Mouse (Mus musculus) hindbrain, embryonic 14.5 days (tissue): ENCODE results near the gene Car9. TPM values are rescaled to one million over a fixed set of nuclear protein-coding genes. Genes with fewer than 3 reads are reported as not detected.
A peak's percentile ranks its signal among the peaks of the same experiment; 100 is the strongest.

Source experiments
- ATAC-seq: fragments of 200-750 bp; cut with Nextera tagmentation; 2 replicates; pipeline ENCODE4 v1.8.0; 2017; ENCODE audit warnings: moderate number of reproducible peaks, mild to moderate bottlenecking, moderate TSS enrichment, moderate library complexity; ENCODE audit not compliant: low FRiP score
- DNase-seq: peaks from one replicate; pipeline ENCODE4 v3.0.0-alpha.2; 2015; ENCODE audit warnings: low spot score
- H3K27ac ChIP-seq: fragments of 300-500 bp; sonication (generic); 2 replicates; pipeline ENCODE4 v1.5.1; 2014; ENCODE audit warnings: mild to moderate bottlenecking, moderate library complexity
- H3K27me3 ChIP-seq: fragments of 300-500 bp; sonication (generic); 2 replicates; pipeline ENCODE4 v1.6.1; 2014; ENCODE audit warnings: mild to moderate bottlenecking, low read length, mixed read lengths; ENCODE audit not compliant: control insufficient read depth, insufficient read depth
- H3K36me3 ChIP-seq: fragments of 300-500 bp; sonication (generic); replicated peaks from 2 replicates; pipeline ENCODE4 v1.6.1; 2014; ENCODE audit not compliant: control insufficient read depth, insufficient read depth
- H3K4me1 ChIP-seq: fragments of 300-500 bp; sonication (generic); replicated peaks from 2 replicates; pipeline ENCODE4 v1.6.1; 2014; ENCODE audit warnings: antibody characterized with exemption, low read length, mixed read lengths; ENCODE audit not compliant: control insufficient read depth, insufficient read depth
- H3K4me2 ChIP-seq: fragments of 300-500 bp; sonication (generic); replicated peaks from 2 replicates; pipeline ENCODE4 v1.6.1; 2014; ENCODE audit warnings: mild to moderate bottlenecking, moderate library complexity
- H3K4me3 ChIP-seq: fragments of 300-500 bp; sonication (generic); replicated peaks from 2 replicates; pipeline ENCODE4 v1.5.1; 2014; ENCODE audit warnings: mild to moderate bottlenecking, low read length
- H3K9ac ChIP-seq: fragments of 300-500 bp; sonication (generic); 2 replicates; pipeline ENCODE4 v1.6.1; 2014
- H3K9me3 ChIP-seq: fragments of 300-500 bp; sonication (generic); 2 replicates; pipeline ENCODE4 v1.6.1; 2016; ENCODE audit warnings: low read length; ENCODE audit not compliant: control insufficient read depth
- WGBS: fragments of 180-500 bp; shearing (Covaris S2); extraction: QIAGEN DNeasy Blood & Tissue Kit; methylation state at CpG from one replicate; pipeline ENCODE4 v1.1.7; 2014; 5-methylcytosine and 5-hydroxymethylcytosine counted together
- polyA plus RNA-seq: library from polyadenylated mRNA; unstranded; fragments of >200 nt; fragmentation: Nextera tagmentation; extraction: Ambion mirVana; gene quantifications from 2 replicates; pipeline ENCODE4 v1.2.1, GENCODE M21; 2014

The Car9 gene
- polyA plus RNA-seq, 1 experiment from 2014 or later: 0.16 TPM

DNA sequence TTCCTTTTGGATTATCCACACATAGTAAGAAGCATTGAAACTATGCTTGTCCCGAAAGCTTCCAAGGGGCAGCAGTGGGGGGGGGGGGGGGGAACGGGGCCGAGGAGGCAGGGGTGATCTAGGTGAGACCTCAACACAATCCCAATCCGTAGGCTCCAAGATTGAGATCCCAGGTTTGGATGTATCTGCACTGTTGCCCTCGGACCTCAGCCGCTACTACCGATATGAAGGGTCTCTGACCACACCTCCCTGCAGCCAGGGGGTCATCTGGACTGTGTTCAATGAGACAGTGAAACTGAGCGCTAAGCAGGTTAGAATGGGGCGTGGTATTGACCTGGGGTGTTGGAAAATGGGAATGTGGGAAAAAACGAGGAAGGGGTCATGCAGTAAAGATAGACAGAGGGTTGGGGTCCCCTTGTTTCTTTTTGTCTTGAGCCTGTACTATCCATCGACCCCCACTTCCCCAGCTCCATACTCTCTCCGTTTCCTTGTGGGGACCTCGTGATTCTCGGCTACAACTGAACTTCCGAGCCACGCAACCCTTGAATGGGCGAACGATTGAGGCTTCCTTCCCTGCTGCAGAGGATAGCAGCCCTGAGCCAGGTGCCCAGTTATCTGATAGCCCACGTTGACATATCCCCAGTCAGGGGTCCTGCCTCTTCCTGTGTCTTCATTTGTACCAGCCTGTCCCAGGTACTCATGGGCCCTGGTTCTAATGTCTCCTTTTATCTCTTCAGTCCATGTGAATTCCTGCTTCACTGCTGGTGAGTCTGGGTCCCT is 5.1 kb downstream of the Car9 start:
- H3K4me2 ChIP-seq: no peak overlapping the region
- H3K27me3 ChIP-seq: peaks cover 27% of the 10 kb centered on the region
- no peaks in the 10 kb centered on the region for H3K9me3 ChIP-seq
- ATAC-seq (no peak), DNase-seq (no peak)
- no peak overlapping the region for H3K4me3 ChIP-seq
- H3K27ac ChIP-seq: no peak overlapping the region
- H3K36me3 ChIP-seq: no peaks in the 10 kb centered on the region
- 81% methylated on average over 18 of the region's 19 CpGs for WGBS
- peaks cover 13% of the 10 kb centered on the region; the same call in 1 of the 2 replicates for H3K4me1 ChIP-seq
- no peak overlapping the region for H3K9ac ChIP-seq

GRCm38 (mm10) chr4:43512653-43513052 is 5.9 kb downstream of the Car9 start:
- Histone ChIP-seq H3K4me2 (no peak overlapping the region), H3K9ac (no peak overlapping the region), H3K27me3 (peaks cover 19% of the 10 kb centered on the region), H3K36me3 (no peaks in the 10 kb centered on the region), H3K27ac (no peak overlapping the region), H3K9me3 (no peaks in the 10 kb centered on the region), H3K4me3 (no peak overlapping the region), H3K4me1 (peaks cover 13% of the 10 kb centered on the region; the same call in 1 of the 2 replicates)
- no peak for DNase-seq
- no peak for ATAC-seq
- 66% methylated on average over 7 of the region's 7 CpGs for WGBS

- Histone ChIP-seq H3K4me1 (peaks cover 7% of the 10 kb centered on the region; the same call in 1 of the 2 replicates), H3K9ac (no peak overlapping the region), H3K9me3 (no peaks in the 10 kb centered on the region), H3K36me3 (no peaks in the 10 kb centered on the region), H3K27me3 (peaks cover 13% of the 10 kb centered on the region), H3K4me3 (no peak overlapping the region), H3K4me2 (no peak overlapping the region), H3K27ac (no peak overlapping the region)
- DNase-seq (no peak), ATAC-seq (no peak)
- 88% methylated on average over 4 of the region's 4 CpGs for WGBS
Observed at GRCm38 (mm10) chr4:43513300-43513699, 6.5 kb downstream of the Car9 start.

- Histone ChIP-seq H3K4me3 (no peak overlapping the region), H3K9me3 (no peaks in the 10 kb centered on the region), H3K36me3 (no peaks in the 10 kb centered on the region), H3K4me2 (no peak overlapping the region), H3K27me3 (peaks cover 9% of the 10 kb centered on the region), H3K27ac (no peak overlapping the region), H3K9ac (no peak overlapping the region), H3K4me1 (0 out of 2 replicates have a peak, but pooled peaks cover 2% of the 10 kb centered on the region)
- WGBS: 82% methylated on average over 4 of the region's 4 CpGs
- ATAC-seq (no peak), DNase-seq (no peak)
Observed at GRCm38 (mm10) chr4:43513791-43514190, 7.0 kb downstream of the Car9 start.

DNA sequence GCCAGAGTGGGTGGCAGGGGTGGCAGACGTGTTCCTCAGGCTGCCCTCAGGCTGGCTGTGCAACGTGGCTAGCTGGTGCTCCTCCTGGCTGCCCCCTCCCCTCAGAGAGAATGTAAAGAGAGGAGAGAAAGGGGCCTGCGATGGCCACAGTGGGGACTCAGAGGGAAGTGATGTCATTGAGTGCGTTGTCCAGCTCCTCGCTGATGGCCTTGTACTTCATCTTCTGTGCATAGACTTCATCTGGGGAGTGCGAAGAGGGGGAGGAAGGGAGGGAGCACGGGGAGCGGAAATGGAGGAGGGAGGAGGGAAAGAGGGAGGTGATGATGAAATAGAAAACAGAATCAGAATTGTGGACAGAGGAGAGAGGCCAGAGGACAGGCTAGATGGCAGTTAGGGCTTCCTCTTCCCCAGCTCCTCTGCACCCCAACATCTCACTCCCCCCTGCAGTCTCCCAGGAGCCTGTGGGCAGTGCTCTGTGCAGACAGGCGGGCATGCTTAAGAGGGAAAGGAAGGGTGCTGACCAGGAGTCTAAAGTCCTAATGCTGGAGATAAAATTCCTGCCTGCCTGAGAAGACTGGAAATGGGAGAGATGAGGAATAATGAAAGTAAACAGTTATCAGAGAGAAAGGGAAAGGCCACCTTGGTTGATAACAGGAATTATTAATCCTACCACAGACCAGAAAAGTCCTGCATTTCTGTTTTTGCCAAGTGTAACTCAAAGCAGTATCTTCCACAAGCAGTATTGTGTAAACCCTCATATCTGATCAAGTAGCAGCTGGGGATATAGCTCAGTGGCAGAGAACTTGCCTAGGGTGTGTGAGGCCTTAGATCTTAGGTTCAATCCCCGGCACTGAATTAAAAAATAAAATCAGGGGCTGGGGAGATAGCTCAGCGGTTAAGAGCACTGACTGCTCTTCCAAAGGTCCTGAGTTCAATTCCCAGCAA is 9.3 kb downstream of the Car9 start:
- peaks cover 3% of the 10 kb centered on the region; the same call in 1 of the 2 replicates for H3K27me3 ChIP-seq
- no peak overlapping the region for H3K4me2 ChIP-seq
- H3K9me3 ChIP-seq: no peaks in the 10 kb centered on the region
- no peaks in the 10 kb centered on the region for H3K36me3 ChIP-seq
- WGBS: 73% methylated on average over 11 of the region's 11 CpGs
- H3K27ac ChIP-seq: no peak overlapping the region
- H3K9ac ChIP-seq: no peak overlapping the region
- ATAC-seq (no peak), DNase-seq (no peak)
- H3K4me3 ChIP-seq: no peak overlapping the region
- no peaks in the 10 kb centered on the region for H3K4me1 ChIP-seq

- 13% methylated on average over 10 of the region's 10 CpGs for WGBS
- no peak overlapping the region for H3K4me3 ChIP-seq
- no peaks in the 10 kb centered on the region for H3K9me3 ChIP-seq
- no peak overlapping the region for H3K27ac ChIP-seq
- no peaks in the 10 kb centered on the region for H3K36me3 ChIP-seq
- H3K4me1 ChIP-seq: peaks cover 12% of the 10 kb centered on the region
- no peak overlapping the region for H3K9ac ChIP-seq
- ATAC-seq (no peak), DNase-seq (no peak)
- H3K4me2 ChIP-seq: peak overlapping the region; percentile 42
- H3K27me3 ChIP-seq: peaks cover 33% of the 10 kb centered on the region
Observed at GRCm38 (mm10) chr4:43519551-43519950, 12.8 kb downstream of the Car9 start.

- DNase-seq (peak; percentile 100), ATAC-seq (peak; percentile 54; the same call in 1 of the 2 replicates)
- 18% methylated on average over 6 of the region's 6 CpGs for whole genome bisulfite sequencing
- Histone ChIP-seq H3K4me1 (peaks cover 13% of the 10 kb centered on the region), H3K27me3 (peaks cover 37% of the 10 kb centered on the region), H3K36me3 (no peaks in the 10 kb centered on the region), H3K4me3 (no peak overlapping the region), H3K4me2 (peak overlapping the region; percentile 42), H3K9me3 (no peaks in the 10 kb centered on the region), H3K27ac (no peak overlapping the region), H3K9ac (no peak overlapping the region)
Observed at GRCm38 (mm10) chr4:43519956-43520355, 13.2 kb downstream of the Car9 start.

DNA sequence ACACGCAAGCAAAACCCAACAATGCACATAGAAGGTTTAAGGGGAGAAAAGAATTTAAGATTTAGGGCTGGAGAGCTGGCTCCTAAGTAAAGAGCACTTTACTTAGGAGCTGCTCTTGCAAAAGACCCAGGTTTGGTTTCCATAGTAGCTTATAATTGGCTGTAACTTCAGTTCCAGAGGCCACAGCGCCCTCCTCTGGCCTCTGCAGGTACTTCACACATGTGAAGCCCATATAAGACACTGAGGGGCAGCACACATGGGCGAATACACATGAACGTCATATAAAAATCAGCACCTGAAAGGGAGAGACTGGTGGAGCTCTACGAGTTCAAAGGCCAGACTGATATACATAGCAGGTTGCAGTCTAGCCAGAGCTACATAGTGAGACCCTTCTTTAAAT is 21.1 kb downstream of the Car9 start:
- ATAC-seq: no peak
- no peak for DNase-seq
- H3K9ac ChIP-seq: no peak overlapping the region
- H3K36me3 ChIP-seq: peaks cover 20% of the 10 kb centered on the region
- no peak overlapping the region for H3K27ac ChIP-seq
- H3K4me3 ChIP-seq: no peak overlapping the region
- H3K27me3 ChIP-seq: peaks cover 36% of the 10 kb centered on the region
- peaks cover 13% of the 10 kb centered on the region for H3K4me1 ChIP-seq
- WGBS: 67% methylated on average over 5 of the region's 5 CpGs
- H3K4me2 ChIP-seq: no peak overlapping the region
- no peaks in the 10 kb centered on the region for H3K9me3 ChIP-seq

DNA sequence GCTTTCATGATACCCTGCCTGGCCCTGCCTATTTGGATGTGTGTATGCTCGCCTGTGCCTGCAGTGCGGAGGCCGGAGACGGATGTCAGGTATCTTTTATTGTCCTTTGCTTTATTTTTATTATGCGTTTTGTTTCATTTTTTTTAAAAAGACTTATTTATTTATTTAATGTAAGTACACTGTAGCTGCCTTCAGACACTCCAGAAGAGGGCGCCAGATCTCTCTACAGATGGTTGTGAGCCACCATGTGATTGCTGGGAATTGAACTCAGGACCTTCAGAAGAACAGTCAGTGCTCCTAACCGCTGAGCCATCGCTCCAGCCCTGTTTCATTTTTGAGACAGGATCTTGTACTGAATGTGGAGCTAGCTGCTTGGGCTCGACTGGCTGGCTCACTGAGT is 21.7 kb downstream of the Car9 start:
- ATAC-seq (no peak), DNase-seq (no peak)
- H3K36me3 ChIP-seq: peaks cover 26% of the 10 kb centered on the region
- H3K4me1 ChIP-seq: peaks cover 11% of the 10 kb centered on the region
- no peak overlapping the region for H3K4me3 ChIP-seq
- H3K4me2 ChIP-seq: no peak overlapping the region
- H3K27me3 ChIP-seq: peaks cover 30% of the 10 kb centered on the region
- H3K9ac ChIP-seq: no peak overlapping the region
- 76% methylated on average over 9 of the region's 9 CpGs for WGBS
- no peaks in the 10 kb centered on the region for H3K9me3 ChIP-seq
- no peak overlapping the region for H3K27ac ChIP-seq
